Mouse (Mus musculus) liver, adult 2 months (tissue): ENCODE measurements at regions not wholly inside any gene's neighbourhood (a gene's known extent, or its start where the extent isn't known, plus 50 kb on each side); places are given as distances from the start of the nearest gene placed in this dataset.

ENCODE experiments used
- CTCF ChIP-seq: fragments of 200-500 bp; IDR thresholded peaks from 2 replicates; pipeline ENCODE4 v1.5.1; 2011; ENCODE audit warnings: low read depth, low read length, control low read depth
- POLR2A ChIP-seq: fragments of 200-500 bp; IDR thresholded peaks from 2 replicates; pipeline ENCODE4 v1.6.1; 2011; ENCODE audit warnings: low read length, control low read depth; ENCODE audit not compliant: insufficient read depth; ENCODE audit errors: extremely low read depth

- TF ChIP-seq CTCF: no peak
- TF ChIP-seq POLR2A: no peak
Measured at GRCm38 (mm10) chr4:107747454-107747853, 54.6 kb upstream of the Lrp8 start.
